Mouse (Mus musculus) embryonic facial prominence, embryonic 15.5 days (tissue): Measurements from ENCODE around the gene Nell1. TPM values are rescaled to one million over a fixed set of nuclear protein-coding genes. Genes with fewer than 3 reads are reported as not detected.

Source experiments
- ATAC-seq: fragments of 200-750 bp; cut with Nextera tagmentation; 2 replicates; pipeline ENCODE4 v1.8.0; 2017; ENCODE audit warnings: low read depth, moderate TSS enrichment; ENCODE audit not compliant: insufficient number of reproducible peaks, low FRiP score, low TSS enrichment
- H3K27ac ChIP-seq: fragments of 300-500 bp; sonication (generic); replicated peaks from 2 replicates; pipeline ENCODE4 v1.5.1; 2015; ENCODE audit warnings: mild to moderate bottlenecking, inconsistent platforms
- H3K27me3 ChIP-seq: fragments of 300-500 bp; sonication (generic); 2 replicates; pipeline ENCODE4 v1.6.1; 2015; ENCODE audit warnings: inconsistent platforms
- H3K36me3 ChIP-seq: fragments of 300-500 bp; sonication (generic); 2 replicates; pipeline ENCODE4 v1.6.1; 2015; ENCODE audit warnings: mild to moderate bottlenecking, inconsistent platforms
- H3K4me1 ChIP-seq: fragments of 300-500 bp; sonication (generic); 2 replicates; pipeline ENCODE4 v1.6.1; 2015; ENCODE audit warnings: inconsistent platforms
- H3K4me2 ChIP-seq: fragments of 300-500 bp; sonication (generic); replicated peaks from 2 replicates; pipeline ENCODE4 v1.6.1; 2015; ENCODE audit warnings: mild to moderate bottlenecking, inconsistent platforms
- H3K4me3 ChIP-seq: fragments of 300-500 bp; sonication (generic); replicated peaks from 2 replicates; pipeline ENCODE4 v1.5.1; 2015; ENCODE audit warnings: mild to moderate bottlenecking, inconsistent platforms
- H3K9ac ChIP-seq: fragments of 300-500 bp; sonication (generic); 2 replicates; pipeline ENCODE4 v1.6.1; 2015; ENCODE audit warnings: inconsistent platforms
- H3K9me3 ChIP-seq: fragments of 300-500 bp; sonication (generic); replicated peaks from 2 replicates; pipeline ENCODE4 v1.6.1; 2016; ENCODE audit warnings: inconsistent platforms
- WGBS: fragments of 180-500 bp; shearing (Covaris S2); methylation state at CpG from one replicate; pipeline ENCODE4 v1.1.7; 2015; 5-methylcytosine and 5-hydroxymethylcytosine counted together
- polyA plus RNA-seq: library from polyadenylated mRNA; unstranded; fragments of >200 nt; fragmentation: Nextera tagmentation; extraction: Ambion mirVana; gene quantifications from 2 replicates; pipeline ENCODE4 v1.2.1, GENCODE M21; 2015

The Nell1 gene
- polyA plus RNA-seq, 1 experiment from 2014 or later: 6.9 TPM

GRCm38 (mm10) chr7:50887625-50888024, 913.0 kb downstream of the Nell1 start:
- Histone ChIP-seq H3K27ac (no peak overlapping the region), H3K27me3 (no peaks in the 10 kb centered on the region), H3K9me3 (no peaks in the 10 kb centered on the region), H3K4me2 (no peak overlapping the region), H3K36me3 (no peaks in the 10 kb centered on the region), H3K9ac (no peak overlapping the region), H3K4me1 (no peaks in the 10 kb centered on the region), H3K4me3 (no peak overlapping the region)
- 48% methylated on average over 3 of the region's 3 CpGs for WGBS
- ATAC-seq: no peak

GRCm38 (mm10) chr7:50899541-50900088, 925.0 kb downstream of the Nell1 start:
- H3K36me3 ChIP-seq: no peaks in the 10 kb centered on the region
- H3K4me1 ChIP-seq: no peaks in the 10 kb centered on the region
- WGBS: 29% methylated on average over 6 of the region's 6 CpGs
- no peak overlapping the region for H3K4me2 ChIP-seq
- no peaks in the 10 kb centered on the region for H3K9me3 ChIP-seq
- no peak overlapping the region for H3K4me3 ChIP-seq
- H3K27ac ChIP-seq: no peak overlapping the region
- H3K9ac ChIP-seq: no peak overlapping the region
- ATAC-seq: peak; percentile 78
- no peaks in the 10 kb centered on the region for H3K27me3 ChIP-seq

Other genes with a start within 250 kb of the Nell1 start
- gene Htatip2, start 215.7 kb upstream of the Nell1 start, polyA plus RNA-seq: 16.5 and 17.5 TPM in 2 replicates
- gene Prmt3, start 196.5 kb upstream of the Nell1 start, polyA plus RNA-seq: 46.0 and 46.8 TPM in 2 replicates
- not detected in 2 replicates for gene Slc6a5, start 64.7 kb upstream of the Nell1 start, polyA plus RNA-seq